Mouse (Mus musculus): ENCODE measurements around the gene Gm4131.

DNA sequence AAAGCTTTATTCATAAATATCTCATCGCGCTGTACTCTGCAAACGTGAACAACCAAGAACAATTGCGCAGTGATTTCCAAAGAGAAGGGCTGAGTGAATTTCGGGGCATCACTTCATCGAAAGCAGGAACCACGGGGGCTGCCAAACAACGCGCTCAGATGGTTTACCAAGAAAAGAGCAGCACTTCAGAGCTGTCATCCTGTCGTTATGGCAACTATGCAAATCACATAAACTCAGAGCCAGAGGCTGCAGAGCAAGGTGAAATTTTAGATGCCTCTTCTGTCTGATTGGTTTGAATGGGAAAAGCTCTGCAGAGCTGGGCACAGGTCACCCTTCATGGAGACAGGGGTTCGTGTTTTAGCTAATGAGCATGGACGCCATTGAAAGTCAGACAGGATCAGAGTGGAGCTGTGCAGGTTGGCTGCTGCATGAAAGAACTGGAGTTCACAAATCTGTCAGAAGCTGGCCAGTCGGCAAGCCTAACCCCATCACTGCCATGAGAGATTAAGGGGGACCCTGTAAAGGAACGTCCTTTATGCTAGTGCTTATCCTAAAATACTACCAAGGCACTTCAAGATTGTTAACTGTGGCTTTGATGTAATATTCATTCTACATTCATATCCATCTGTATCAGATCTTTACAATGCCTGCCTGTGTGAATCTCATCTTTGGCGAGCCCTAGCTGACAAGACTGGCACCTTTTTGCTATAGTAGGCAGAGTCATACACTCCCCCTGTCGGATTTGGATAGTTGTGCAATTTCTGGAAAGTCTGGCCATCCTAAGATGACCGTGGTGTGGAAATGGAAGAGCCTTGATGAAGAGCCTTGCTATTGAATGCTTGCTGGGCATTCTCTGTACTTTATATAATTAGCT is 4.6 kb downstream of the Gm4131 start:
- TF ChIP-seq CTCF (IDR thresholded peaks at IDR 0.05; ENCODE audit: insufficient read depth, low read depth, low read length) (no peak), POLR2A (IDR thresholded peaks at IDR 0.05; ENCODE audit: insufficient read depth, low read depth, low read length) (no peak)
